Mouse (Mus musculus) embryonic facial prominence, embryonic 14.5 days (tissue): ENCODE results near the gene Trpc4. TPM values are rescaled to one million over a fixed set of nuclear protein-coding genes. Genes with fewer than 3 reads are reported as not detected.

Experiments
- ATAC-seq: fragments of 200-750 bp; cut with Nextera tagmentation; 2 replicates; pipeline ENCODE4 v1.8.0; 2017; ENCODE audit warnings: low read depth, moderate number of reproducible peaks, moderate TSS enrichment
- DNase-seq: peaks from one replicate; pipeline ENCODE4 v3.0.0-alpha.2; 2015; ENCODE audit warnings: low spot score
- H3K27ac ChIP-seq: fragments of 300-500 bp; sonication (generic); replicated peaks from 2 replicates; pipeline ENCODE4 v1.5.1; 2014; ENCODE audit warnings: low read depth, mild to moderate bottlenecking, low read length, moderate library complexity
- H3K27me3 ChIP-seq: fragments of 300-500 bp; sonication (generic); replicated peaks from 2 replicates; pipeline ENCODE4 v1.6.1; 2014; ENCODE audit warnings: low read length; ENCODE audit not compliant: control insufficient read depth, insufficient read depth
- H3K36me3 ChIP-seq: fragments of 300-500 bp; sonication (generic); 2 replicates; pipeline ENCODE4 v1.6.1; 2014; ENCODE audit warnings: low read length, mixed read lengths; ENCODE audit not compliant: control insufficient read depth, insufficient read depth
- H3K4me1 ChIP-seq: fragments of 300-500 bp; sonication (generic); 2 replicates; pipeline ENCODE4 v1.6.1; 2014; ENCODE audit warnings: antibody characterized with exemption, low read length; ENCODE audit not compliant: control insufficient read depth, insufficient read depth
- H3K4me2 ChIP-seq: fragments of 300-500 bp; sonication (generic); 2 replicates; pipeline ENCODE4 v1.6.1; 2014; ENCODE audit warnings: low read depth, mild to moderate bottlenecking, low read length, moderate library complexity, mixed read lengths
- H3K4me3 ChIP-seq: fragments of 300-500 bp; sonication (generic); 2 replicates; pipeline ENCODE4 v1.5.1; 2014; ENCODE audit warnings: low read depth, mild to moderate bottlenecking, low read length
- H3K9ac ChIP-seq: fragments of 300-500 bp; sonication (generic); 2 replicates; pipeline ENCODE4 v1.6.1; 2014; ENCODE audit warnings: low read depth, mild to moderate bottlenecking, low read length, moderate library complexity, mixed read lengths
- H3K9me3 ChIP-seq: fragments of 300-500 bp; sonication (generic); 2 replicates; pipeline ENCODE4 v1.6.1; 2016; ENCODE audit warnings: low read length; ENCODE audit not compliant: control insufficient read depth
- WGBS: fragments of 180-500 bp; shearing (Covaris S2); extraction: QIAGEN DNeasy Blood & Tissue Kit; methylation state at CpG from one replicate; pipeline ENCODE4 v1.1.7; 2014; 5-methylcytosine and 5-hydroxymethylcytosine counted together
- polyA plus RNA-seq: library from polyadenylated mRNA; unstranded; fragments of >200 nt; fragmentation: Nextera tagmentation; extraction: Ambion mirVana; gene quantifications from 2 replicates; pipeline ENCODE4 v1.2.1, GENCODE M21; 2014

The Trpc4 gene
- polyA plus RNA-seq, 1 experiment from 2014 or later: 1.4 TPM

DNA sequence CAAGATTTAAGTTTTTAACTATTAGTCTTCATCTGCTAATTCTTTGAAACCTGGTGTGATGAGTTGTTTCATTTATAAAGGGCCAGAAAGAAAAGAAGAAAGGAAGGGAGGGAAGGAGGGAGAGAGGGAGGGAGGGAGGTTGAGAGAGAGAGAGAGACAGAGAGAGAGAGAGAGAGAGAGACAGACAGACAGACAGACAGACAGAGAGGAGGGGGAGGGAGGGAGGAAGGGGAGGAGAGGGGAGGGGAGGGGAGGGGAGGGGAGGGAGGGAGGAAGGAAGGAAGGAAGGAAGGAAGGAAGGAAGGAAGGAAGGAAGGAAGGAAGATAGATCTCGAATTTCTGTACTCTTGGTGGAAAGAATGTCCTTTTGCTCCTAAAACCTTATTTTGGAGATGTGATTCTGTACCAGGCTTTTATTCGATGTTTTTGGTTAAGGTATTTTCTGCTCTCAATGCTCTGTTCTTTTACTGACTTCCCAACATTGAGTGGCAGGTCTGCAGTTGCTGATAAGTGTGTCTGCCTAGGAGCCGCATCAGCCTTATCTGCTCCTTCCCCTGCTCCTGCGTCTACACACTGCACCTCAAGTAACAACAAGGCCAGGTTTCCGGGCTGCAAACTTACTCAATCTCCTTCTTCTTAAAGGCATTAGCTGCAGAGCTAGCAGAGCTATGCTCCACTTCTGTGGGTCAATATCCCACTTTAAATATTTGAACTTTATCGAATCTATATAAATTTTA lies 35.3 kb downstream of the Trpc4 start:
- Histone ChIP-seq H3K4me3 (no peak overlapping the region), H3K4me1 (no peaks in the 10 kb centered on the region), H3K9ac (no peak overlapping the region), H3K4me2 (no peak overlapping the region), H3K36me3 (no peaks in the 10 kb centered on the region), H3K27ac (no peak overlapping the region), H3K9me3 (no peaks in the 10 kb centered on the region), H3K27me3 (no peaks in the 10 kb centered on the region)
- 74% methylated on average over 6 of the region's 6 CpGs for WGBS
- no peak for DNase-seq
- ATAC-seq: no peak

GRCm38 (mm10) chr3:54201231-54201630 lies 45.4 kb downstream of the Trpc4 start:
- Histone ChIP-seq H3K4me3 (no peak overlapping the region), H3K4me2 (no peak overlapping the region), H3K4me1 (no peaks in the 10 kb centered on the region), H3K27me3 (no peaks in the 10 kb centered on the region), H3K9me3 (no peaks in the 10 kb centered on the region), H3K27ac (no peak overlapping the region), H3K9ac (no peak overlapping the region), H3K36me3 (no peaks in the 10 kb centered on the region)
- 80% methylated on average over 5 of the region's 5 CpGs for WGBS
- no peak for ATAC-seq
- no peak for DNase-seq

DNA sequence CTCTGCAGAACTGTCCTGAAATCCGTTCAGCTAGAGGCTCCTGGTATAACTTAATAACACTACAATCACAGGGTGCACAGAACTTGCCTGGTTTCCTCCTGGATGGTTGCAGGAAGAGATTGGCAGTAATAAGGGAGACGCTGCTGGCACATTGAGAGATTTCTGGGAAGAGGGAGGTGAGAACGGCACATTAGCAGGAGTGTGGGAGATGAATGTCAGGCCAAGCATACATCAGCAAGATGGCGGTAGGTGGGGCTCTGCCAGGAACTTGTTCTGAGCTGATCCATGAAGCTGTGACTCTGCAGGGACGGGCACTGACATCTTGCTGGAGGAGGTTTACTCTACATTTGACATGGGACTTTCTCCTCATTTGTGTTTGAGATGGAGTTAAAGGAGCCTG lies 48.6 kb downstream of the Trpc4 start:
- 71% methylated on average over 5 of the region's 5 CpGs for WGBS
- no peaks in the 10 kb centered on the region for H3K9me3 ChIP-seq
- no peak overlapping the region for H3K4me2 ChIP-seq
- ATAC-seq: no peak
- no peak for DNase-seq
- H3K27me3 ChIP-seq: no peaks in the 10 kb centered on the region
- H3K4me1 ChIP-seq: no peaks in the 10 kb centered on the region
- no peaks in the 10 kb centered on the region for H3K36me3 ChIP-seq
- no peak overlapping the region for H3K27ac ChIP-seq
- H3K9ac ChIP-seq: no peak overlapping the region
- no peak overlapping the region for H3K4me3 ChIP-seq

DNA sequence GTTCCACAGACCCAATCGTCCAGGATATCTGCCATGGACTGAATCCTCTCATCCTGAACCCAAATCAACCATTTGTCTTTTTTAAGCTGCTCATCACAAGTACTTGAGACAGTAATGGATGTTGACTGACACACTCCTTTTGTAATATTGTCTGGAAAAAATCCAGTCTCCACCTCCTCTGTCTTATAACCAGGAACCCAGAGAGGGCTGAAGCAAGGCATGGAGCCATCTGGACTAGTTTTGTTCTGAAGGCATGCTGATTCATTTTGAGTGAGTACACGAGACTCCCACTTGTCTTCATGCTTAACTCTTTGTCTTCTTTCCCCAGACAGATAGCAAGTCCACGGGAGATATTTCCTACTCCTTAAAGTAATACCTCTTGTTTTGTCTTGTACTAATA lies 54.3 kb downstream of the Trpc4 start:
- no peak overlapping the region for H3K27ac ChIP-seq
- no peak overlapping the region for H3K4me2 ChIP-seq
- H3K36me3 ChIP-seq: no peaks in the 10 kb centered on the region
- 57% methylated on average over 3 of the region's 3 CpGs for WGBS
- H3K4me1 ChIP-seq: no peaks in the 10 kb centered on the region
- no peaks in the 10 kb centered on the region for H3K9me3 ChIP-seq
- H3K9ac ChIP-seq: no peak overlapping the region
- no peak overlapping the region for H3K4me3 ChIP-seq
- H3K27me3 ChIP-seq: no peaks in the 10 kb centered on the region
- DNase-seq (no peak), ATAC-seq (no peak)

DNA sequence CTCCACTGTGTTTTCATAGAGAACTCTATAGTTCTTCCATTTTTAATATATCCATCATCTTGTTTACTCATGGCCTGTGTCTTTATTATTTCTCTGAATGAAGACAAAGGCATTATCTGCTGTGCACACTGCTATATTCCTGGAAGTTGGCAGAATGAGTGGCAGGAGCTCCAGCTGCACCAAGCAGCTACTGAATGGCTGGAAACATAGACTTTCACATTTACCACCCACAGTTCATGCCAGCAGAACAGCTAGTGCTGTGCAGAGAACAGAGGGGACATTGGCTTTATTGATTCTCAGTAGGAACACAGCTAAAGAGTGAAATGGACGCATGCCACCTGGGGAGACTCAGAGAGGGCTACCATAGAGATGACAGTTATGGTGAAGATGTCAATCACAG lies 55.6 kb downstream of the Trpc4 start:
- DNase-seq: no peak
- WGBS: 77% methylated on average over 1 of the region's 1 CpGs

GRCm38 (mm10) chr3:54222549-54222948 lies 66.7 kb downstream of the Trpc4 start:
- no peaks in the 10 kb centered on the region for H3K9me3 ChIP-seq
- ATAC-seq (no peak), DNase-seq (no peak)
- H3K4me2 ChIP-seq: no peak overlapping the region
- 71% methylated on average over 8 of the region's 8 CpGs for WGBS
- H3K9ac ChIP-seq: no peak overlapping the region
- H3K4me3 ChIP-seq: no peak overlapping the region
- H3K27ac ChIP-seq: no peak overlapping the region
- no peaks in the 10 kb centered on the region for H3K36me3 ChIP-seq
- H3K4me1 ChIP-seq: no peaks in the 10 kb centered on the region
- H3K27me3 ChIP-seq: no peaks in the 10 kb centered on the region

More for the DNA sequence above, 55.6 kb downstream of the Trpc4 start:
- Histone ChIP-seq H3K4me3 (no peak overlapping the region), H3K4me2 (no peak overlapping the region), H3K9ac (no peak overlapping the region), H3K9me3 (no peaks in the 10 kb centered on the region), H3K36me3 (no peaks in the 10 kb centered on the region), H3K4me1 (no peaks in the 10 kb centered on the region), H3K27ac (no peak overlapping the region), H3K27me3 (no peaks in the 10 kb centered on the region)
- no peak for ATAC-seq

GRCm38 (mm10) chr3:54228463-54228862 lies 72.6 kb downstream of the Trpc4 start:
- H3K4me2 ChIP-seq: no peak overlapping the region
- H3K36me3 ChIP-seq: no peaks in the 10 kb centered on the region
- WGBS: 38% methylated on average over 4 of the region's 4 CpGs
- peak; percentile 31 for DNase-seq
- H3K27ac ChIP-seq: no peak overlapping the region
- no peak overlapping the region for H3K9ac ChIP-seq
- H3K9me3 ChIP-seq: no peaks in the 10 kb centered on the region
- no peak for ATAC-seq
- H3K4me1 ChIP-seq: no peaks in the 10 kb centered on the region
- no peaks in the 10 kb centered on the region for H3K27me3 ChIP-seq
- H3K4me3 ChIP-seq: no peak overlapping the region

DNA sequence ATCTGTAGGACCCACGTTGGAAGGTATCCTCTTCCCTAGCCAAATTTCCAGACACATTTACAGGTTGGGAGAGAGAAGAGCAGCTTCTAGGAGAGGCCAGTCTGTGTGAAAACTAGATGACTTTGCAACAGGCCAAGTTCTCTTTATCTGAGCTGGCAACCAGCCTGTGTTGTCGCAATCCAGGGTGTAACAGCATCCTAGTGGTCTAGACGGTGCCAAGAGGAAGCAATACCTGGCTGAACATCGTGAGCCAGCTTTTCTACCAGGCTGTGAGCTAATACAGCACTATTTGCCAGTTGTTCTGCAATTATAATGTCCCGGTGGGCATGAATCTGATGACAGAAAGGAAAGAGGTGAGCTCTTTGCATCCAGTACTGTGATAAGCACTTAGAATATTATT lies 83.1 kb downstream of the Trpc4 start:
- H3K36me3 ChIP-seq: no peaks in the 10 kb centered on the region
- no peak overlapping the region for H3K9ac ChIP-seq
- H3K9me3 ChIP-seq: no peaks in the 10 kb centered on the region
- no peak overlapping the region for H3K27ac ChIP-seq
- 68% methylated on average over 5 of the region's 5 CpGs for WGBS
- H3K4me3 ChIP-seq: no peak overlapping the region
- no peaks in the 10 kb centered on the region for H3K27me3 ChIP-seq
- no peak overlapping the region for H3K4me2 ChIP-seq
- ATAC-seq: no peak
- DNase-seq: peak; percentile 43
- no peaks in the 10 kb centered on the region for H3K4me1 ChIP-seq

- H3K4me1 ChIP-seq: no peaks in the 10 kb centered on the region
- WGBS: 82% methylated on average over 7 of the region's 7 CpGs
- no peak overlapping the region for H3K4me2 ChIP-seq
- ATAC-seq (no peak), DNase-seq (no peak)
- H3K9ac ChIP-seq: no peak overlapping the region
- no peaks in the 10 kb centered on the region for H3K9me3 ChIP-seq
- H3K36me3 ChIP-seq: no peaks in the 10 kb centered on the region
- H3K4me3 ChIP-seq: no peak overlapping the region
- H3K27me3 ChIP-seq: no peaks in the 10 kb centered on the region
- H3K27ac ChIP-seq: no peak overlapping the region
Measured at GRCm38 (mm10) chr3:54239426-54239825, 83.6 kb downstream of the Trpc4 start.
